Mouse (Mus musculus): Measurements from ENCODE around the gene Jph3. TPM values are rescaled to one million over a fixed set of nuclear protein-coding genes. Genes with fewer than 3 reads are reported as not detected.

The Jph3 gene
- total RNA-seq, 2 experiments from 2014 or later: 155 TPM

GRCm38 (mm10) chr8:121729754-121730153 lies 331 bp downstream of the Jph3 start:
- peak; percentile 40 to 52 for DNase-seq (ENCODE audit: low spot score in 2 of 2)

- peak in 1 of 2 experiments; percentile 49 for DNase-seq (ENCODE audit: low spot score in 2 of 2)
Measured at GRCm38 (mm10) chr8:121730170-121730569, 747 bp downstream of the Jph3 start.

DNA sequence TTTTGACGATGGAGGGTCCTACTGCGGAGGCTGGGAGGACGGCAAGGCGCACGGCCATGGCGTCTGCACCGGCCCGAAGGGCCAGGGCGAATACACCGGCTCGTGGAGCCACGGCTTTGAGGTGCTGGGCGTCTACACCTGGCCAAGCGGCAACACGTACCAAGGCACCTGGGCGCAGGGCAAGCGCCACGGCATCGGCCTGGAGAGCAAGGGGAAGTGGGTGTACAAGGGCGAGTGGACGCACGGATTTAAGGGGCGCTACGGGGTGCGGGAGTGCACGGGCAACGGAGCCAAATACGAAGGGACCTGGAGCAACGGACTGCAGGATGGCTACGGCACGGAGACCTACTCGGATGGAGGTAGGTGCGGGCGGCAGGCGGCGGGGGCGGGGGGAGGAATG lies 1.2 kb downstream of the Jph3 start:
- DNase-seq (ENCODE audit: low spot score in 2 of 2): peak; percentile 36 to 44

DNA sequence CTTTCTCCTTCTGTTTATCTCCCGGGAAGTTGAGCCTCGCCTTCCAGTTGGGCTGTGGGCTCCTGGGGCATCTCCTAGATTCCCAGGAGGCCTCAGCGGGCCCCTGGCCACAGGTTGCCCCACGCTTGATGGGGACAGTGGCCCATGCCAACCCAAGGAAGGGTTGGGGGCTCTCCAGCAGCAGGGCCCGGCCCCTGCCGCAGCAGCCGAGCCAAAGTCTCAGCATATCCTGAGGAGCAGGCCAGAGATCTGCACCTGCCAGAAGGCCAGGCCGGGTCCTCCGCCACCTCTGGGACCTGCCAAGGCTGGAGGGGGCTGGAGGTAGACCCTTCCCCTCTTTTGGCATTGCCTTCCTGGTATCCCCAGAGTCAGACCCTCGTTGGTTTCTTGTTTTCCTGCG lies 1.6 kb downstream of the Jph3 start:
- no peak for DNase-seq (ENCODE audit: low spot score in 2 of 2)

GRCm38 (mm10) chr8:121731471-121732333 lies 2.3 kb downstream of the Jph3 start:
- DNase-seq (ENCODE audit: low spot score in 2 of 2): peak; percentile 51 to 55

DNA sequence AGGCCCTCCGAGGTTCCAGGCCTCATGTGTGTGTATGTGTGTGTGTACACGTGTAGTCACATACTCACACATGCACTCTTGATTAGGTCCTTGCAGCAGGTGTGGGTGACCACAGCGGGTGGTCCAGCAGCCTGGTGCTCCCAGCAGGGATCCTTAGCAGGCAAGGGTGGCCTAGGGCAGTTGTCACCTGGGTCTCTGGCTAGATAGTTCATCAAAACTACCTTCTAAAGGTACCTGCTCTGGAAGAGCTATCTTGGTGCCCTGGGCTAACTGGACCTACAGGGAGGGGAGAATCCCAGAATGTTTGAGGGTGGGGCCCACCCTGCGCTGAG lies 2.9 kb downstream of the Jph3 start:
- no peak for DNase-seq (ENCODE audit: low spot score in 2 of 2)

- no peak for DNase-seq (ENCODE audit: low spot score in 2 of 2)
Measured at GRCm38 (mm10) chr8:121734262-121734661, 4.8 kb downstream of the Jph3 start.

GRCm38 (mm10) chr8:121736236-121736635 lies 6.8 kb downstream of the Jph3 start:
- no peak for DNase-seq (ENCODE audit: low spot score in 2 of 2)

DNA sequence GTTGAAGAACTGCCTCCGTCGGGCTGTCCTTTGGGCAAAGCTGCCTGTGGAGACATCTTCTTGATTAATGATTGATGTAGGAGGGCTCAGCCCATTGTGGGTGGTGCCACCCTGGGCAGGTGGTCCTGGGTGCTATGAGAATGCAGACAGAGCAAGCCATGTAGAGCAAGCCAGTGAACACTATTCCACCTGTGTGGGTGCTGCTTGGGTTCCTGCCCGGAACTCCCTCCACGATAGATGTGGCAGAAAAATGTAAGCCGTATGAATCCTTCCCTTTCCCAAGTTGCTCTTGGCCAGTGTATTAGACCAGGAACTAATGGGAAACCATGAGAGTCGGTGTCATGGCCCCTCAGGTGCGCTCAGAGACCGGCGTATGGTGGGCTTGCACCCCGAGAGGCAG lies 11.3 kb downstream of the Jph3 start:
- no peak for DNase-seq (ENCODE audit: low spot score in 2 of 2)

DNA sequence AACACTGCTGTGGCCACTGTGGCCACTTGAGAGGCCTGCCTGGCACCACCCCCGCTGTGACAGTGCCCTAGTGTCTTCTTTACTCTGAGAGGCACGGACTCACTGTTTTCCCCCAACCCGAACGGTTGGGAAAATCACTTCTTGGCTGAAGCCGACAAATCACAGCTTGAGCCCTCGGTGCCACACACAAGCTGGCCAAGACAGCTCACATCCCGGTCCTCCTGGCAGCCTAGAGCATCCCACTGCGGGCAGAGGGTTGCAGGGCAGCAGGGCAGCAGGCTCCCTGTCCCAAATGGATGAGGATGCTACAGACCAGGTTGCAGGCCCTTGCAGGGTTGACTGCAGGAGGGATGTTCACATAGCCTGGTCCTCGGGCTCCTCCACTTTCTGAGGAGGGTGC lies 20.1 kb downstream of the Jph3 start:
- DNase-seq (ENCODE audit: low spot score in 2 of 2): no peak

DNA sequence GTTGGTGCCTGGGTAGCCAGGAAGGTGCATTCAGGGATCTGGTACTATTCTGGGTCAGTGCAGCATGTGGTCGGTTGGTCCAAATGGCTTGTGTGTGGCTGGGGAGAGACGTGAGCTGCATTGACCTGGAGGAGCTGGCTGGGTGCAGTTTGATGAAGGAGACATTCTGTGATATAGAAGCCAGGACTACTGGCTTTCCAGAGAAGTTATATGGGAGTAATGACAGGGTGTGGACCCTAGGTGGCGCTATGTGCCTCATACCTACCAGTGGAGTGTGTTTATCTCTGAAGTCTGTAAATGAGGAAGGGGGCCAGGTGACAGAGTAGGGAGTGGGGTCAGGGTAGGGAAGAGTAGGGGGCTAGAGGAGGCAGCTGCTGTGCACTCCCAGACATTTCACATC lies 21.1 kb downstream of the Jph3 start:
- no peak for DNase-seq (ENCODE audit: low spot score in 2 of 2)

GRCm38 (mm10) chr8:121751407-121751806 lies 22.0 kb downstream of the Jph3 start:
- DNase-seq (ENCODE audit: low spot score in 2 of 2): peak; percentile 85 to 89

- no peak for DNase-seq (ENCODE audit: low spot score in 2 of 2)
Measured at GRCm38 (mm10) chr8:121758470-121758869, 29.0 kb downstream of the Jph3 start.

- DNase-seq (ENCODE audit: low spot score in 2 of 2): no peak
Measured at GRCm38 (mm10) chr8:121760484-121760883, 31.1 kb downstream of the Jph3 start.

GRCm38 (mm10) chr8:121761480-121761879 lies 32.1 kb downstream of the Jph3 start:
- DNase-seq (ENCODE audit: low spot score in 2 of 2): no peak

- DNase-seq (ENCODE audit: low spot score in 2 of 2): no peak
Measured at GRCm38 (mm10) chr8:121762999-121763699, 33.7 kb downstream of the Jph3 start.

GRCm38 (mm10) chr8:121763700-121764013 lies 34.2 kb downstream of the Jph3 start:
- DNase-seq (ENCODE audit: low spot score in 2 of 2): no peak

DNA sequence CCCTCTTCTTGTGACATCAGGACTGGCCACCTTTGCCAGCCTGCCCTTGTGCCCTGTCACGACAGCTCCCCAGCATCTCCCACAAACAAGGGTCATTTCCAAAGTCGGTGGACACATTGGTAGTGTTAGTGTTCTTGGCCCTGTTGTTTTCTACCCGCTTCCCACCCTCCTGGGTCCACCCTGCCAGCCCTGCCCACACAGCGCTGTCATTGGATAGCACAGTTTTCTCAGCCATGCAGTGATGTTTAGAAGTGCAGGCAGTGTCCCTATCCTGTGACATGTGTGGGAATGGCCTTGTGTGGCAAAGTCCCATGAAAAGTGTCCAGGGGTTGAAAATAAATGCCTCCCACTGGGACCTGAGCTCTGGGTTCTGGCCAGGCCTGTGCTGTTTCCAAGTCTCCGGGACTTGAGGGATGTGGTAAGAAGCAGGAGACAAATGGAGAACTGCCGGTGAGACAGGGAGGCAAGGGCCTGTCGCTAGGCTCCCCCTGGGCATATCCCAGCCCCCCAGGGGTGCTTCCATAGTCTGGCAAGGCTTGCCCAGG lies 36.2 kb downstream of the Jph3 start:
- DNase-seq (ENCODE audit: low spot score in 2 of 2): no peak

- no peak for DNase-seq (ENCODE audit: low spot score in 2 of 2)
Measured at GRCm38 (mm10) chr8:121769095-121769494, 39.7 kb downstream of the Jph3 start.

GRCm38 (mm10) chr8:121769621-121770020 lies 40.2 kb downstream of the Jph3 start:
- DNase-seq (ENCODE audit: low spot score in 2 of 2): no peak

- DNase-seq (ENCODE audit: low spot score in 2 of 2): no peak
Measured at GRCm38 (mm10) chr8:121770845-121771752, 41.7 kb downstream of the Jph3 start.

Measured in layer of hippocampus, postnatal 10 days (tissue).